Mouse (Mus musculus): ENCODE data around the gene Zfhx2. TPM values are rescaled to one million over a fixed set of nuclear protein-coding genes. Genes with fewer than 3 reads are reported as not detected.
A peak's percentile ranks its signal among the peaks of the same experiment; 100 is the strongest.

Gene Zfhx2
- total RNA-seq, 2 experiments from 2014 or later = 3.4 to 3.9 TPM

DNA sequence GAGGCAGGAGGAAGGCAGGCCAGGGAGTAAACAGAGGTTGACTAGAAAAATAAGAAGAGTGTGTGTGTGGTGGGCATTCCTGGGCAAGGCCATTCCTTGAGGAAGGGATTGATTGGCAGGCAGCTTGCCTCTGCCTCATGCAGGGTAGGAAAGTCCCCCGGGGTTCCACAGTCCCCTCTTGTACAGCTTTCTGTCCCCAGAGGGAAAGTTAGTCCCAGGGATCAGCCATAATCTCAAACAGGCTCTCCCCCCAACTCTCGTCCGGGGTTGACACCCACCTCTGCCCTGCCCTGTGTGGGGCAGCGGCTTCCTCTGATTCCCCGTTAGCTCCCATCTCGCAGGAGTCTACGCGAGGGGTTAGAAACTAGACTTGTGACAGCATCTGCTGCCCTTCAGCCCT, 14.9 kb upstream of the Zfhx2 start:
- intact Hi-C loops (cut with DNase I) = no loop called here
- DNase-seq = no peak

DNA sequence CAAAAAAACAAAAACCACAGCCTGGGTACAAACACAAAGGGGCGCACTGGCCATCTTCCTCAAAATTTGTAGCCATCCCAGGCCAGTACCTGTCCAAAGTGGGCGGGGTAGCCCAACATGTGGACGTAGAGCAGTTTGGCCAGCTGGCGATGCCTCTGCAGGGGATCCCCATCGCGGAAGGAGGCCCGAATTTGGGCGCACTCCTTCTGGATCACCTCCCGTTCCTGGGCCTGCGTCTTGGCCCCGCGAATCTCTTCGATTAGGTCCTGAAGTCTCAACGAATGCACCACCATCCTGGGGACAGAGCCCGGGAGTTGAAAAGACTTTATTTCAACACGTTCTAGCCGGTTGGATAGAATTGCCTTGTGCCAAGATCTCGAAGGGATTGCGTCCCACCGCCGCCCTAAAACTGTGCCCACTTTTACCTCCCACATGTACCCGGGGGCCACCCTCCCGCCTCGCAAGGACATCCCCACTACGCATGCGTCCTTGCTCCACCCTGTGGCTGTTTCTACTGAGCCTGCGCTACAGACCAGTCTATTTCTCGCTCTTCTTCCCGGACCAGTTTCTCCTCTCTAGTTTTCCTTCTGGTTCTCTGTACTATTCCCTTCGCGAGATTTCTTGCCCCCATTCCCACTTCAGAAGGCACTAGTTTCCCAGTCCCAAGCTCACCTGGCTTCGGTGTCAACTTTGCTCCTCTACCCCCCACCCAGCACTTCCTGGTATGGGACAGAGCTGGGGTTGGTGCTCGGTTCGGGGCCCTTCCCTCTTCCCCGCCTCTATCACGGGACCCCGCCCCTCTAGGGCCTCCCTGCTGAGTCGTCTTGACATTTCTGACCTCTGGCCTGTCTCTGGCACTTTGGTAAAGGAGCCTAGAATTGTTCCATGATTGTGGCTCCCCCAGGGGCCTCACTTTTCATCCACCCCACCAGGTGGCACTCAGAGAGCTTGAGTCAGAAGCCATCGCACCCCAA, 14.0 kb upstream of the Zfhx2 start, which contains the start of gene Ap1g2:
Ap1g2 (minus strand) TSS at position 758 of the 974 bp plus-strand sequence.
- intact Hi-C loops (cut with DNase I) = no loop called here
- DNase-seq = peak; percentile 81 to 88

DNA sequence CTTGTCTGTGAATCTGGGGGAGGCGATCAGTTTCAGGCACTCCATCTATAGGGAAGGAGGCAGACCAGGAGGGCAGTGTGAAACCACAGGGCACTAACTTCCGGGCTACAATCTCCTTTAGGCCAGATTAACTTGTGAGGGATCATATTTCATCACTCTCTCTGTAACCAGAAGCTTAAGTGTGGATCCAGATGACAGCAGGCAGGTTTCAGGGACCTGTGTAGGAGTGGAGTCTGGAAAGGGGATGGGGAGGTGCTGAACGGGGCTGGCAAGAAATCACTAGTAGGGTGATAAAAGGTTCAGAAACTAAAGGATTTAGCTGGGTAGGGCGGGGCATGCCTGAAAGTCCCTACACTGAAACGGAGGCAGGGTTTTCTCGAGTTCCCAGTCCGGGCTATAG, 13.3 kb upstream of the Zfhx2 start:
- intact Hi-C loops (cut with DNase I) = no loop called here
- DNase-seq = no peak

DNA sequence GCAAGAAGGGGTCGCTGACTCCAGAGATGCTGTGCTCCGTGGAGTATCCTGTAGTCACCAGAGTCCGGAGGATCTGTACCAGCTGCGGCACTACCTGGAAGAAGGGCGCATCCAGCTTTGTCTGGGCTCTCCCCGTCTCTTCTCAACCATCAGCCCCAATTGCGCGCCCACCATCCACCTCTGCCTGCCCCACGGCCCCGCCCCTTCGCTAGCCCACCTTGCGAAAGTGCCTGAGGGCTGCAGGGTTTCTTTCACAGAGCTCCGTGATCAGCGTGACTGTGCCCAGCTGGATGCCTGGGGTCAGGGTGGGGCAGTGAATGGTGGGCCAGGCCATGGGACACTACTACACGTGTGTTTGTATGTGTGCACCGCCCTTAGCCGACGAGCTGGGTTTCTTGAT, 12.2 kb upstream of the Zfhx2 start:
- DNase-seq = no peak
- intact Hi-C loops (cut with DNase I) = loop anchor here (5.0 kb wide), 1 partner anchor 262 kb away; no protein-coding TSS in a partner anchor

DNA sequence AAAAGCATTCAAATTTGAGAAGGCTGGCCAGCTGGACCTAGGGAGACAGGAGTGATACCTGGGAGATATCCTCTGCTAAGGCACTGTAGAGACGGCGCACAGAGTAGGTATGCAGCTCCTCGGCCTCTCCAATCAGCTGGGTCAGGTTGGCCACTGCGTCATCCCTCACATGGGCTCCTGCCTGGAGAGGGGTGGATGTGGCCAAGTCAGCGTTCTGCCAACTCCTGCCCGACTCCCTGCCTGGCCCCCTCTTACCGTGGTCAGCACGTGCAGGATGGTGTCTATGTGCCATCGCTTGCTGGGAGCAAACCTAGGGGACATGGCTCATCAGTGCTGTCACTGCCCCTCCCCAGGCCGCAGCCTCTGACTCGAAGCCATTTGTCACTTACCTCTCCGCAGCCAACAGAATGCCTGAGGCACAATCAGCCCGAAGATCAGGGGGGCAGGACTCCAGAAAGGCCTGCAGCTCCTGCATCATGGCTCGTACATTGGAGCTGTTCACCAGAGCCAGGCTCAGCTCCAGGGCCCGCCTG, 10.2 kb upstream of the Zfhx2 start:
- DNase-seq = no peak
- intact Hi-C loops (cut with DNase I) = loop anchor here (5.0 kb wide), 1 partner anchor 260 kb away; no protein-coding TSS in a partner anchor

DNA sequence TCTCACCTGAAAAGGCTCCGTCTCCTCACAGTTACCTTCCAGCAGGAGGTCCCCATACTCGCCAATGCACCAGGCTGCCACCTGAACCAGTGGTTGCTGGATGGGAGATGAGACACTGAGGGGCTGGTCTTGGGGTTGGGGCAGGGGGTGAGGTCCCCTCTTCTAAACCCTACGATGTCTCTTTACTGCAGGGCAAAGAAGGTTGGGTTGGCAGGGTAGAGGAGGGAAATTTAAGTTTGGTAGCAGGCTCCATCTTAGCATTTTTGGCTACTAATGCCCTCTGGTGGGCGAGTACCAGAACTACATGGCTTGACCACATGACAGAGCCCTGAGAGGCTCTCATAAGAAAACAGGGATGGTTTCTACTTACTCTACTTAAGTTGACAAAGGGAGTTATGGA, 9.5 kb upstream of the Zfhx2 start:
- intact Hi-C loops (cut with DNase I) = loop anchor here (5.0 kb wide), 1 partner anchor 259 kb away; no protein-coding TSS in a partner anchor
- peak in 1 of 2 experiments; percentile 53 for DNase-seq

DNA sequence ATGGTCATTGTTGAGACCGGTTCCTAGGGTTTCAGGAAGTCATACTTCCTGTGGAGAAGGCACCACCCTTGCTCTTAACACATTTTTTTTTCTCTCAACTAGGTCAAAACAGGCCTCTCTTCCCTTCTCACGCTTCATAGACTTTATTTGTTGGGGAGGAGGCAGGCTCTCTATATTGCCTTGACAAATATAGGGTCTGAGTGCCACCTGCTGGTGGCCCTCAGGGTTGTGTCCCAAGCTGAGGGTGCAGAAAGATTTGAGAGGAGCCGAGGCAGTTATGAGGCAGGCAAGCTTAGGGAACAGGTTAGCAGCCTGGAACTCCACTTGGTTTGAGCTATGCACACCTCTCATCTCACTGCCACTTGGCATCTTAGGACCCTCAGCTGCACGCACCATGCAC, 5.9 kb upstream of the Zfhx2 start:
- intact Hi-C loops (cut with DNase I) = loop anchor here (2.0 to 5.0 kb wide), 2 partner anchors 73 to 201 kb away; no protein-coding TSS in a partner anchor
- no peak for DNase-seq

DNA sequence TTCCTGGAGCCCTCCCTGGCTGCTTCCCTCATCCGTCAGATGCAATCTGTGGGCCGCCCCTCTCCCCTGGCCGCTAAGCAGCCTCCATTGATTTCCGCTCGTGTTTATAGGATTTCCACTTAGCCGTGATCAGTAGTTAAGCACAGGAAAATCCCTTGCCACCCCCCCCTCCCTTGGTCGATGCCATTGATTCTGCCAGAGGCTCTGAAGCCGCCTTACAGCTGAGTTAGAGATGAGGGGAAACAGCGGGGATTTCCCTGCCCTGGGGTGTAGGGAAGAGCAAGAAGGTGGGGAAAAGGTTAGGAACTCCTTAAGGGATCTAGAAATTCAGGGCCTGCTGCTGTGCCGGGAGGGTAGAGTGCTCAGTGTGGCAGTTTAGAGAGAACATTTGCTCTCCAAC, 5.5 kb upstream of the Zfhx2 start:
- intact Hi-C loops (cut with DNase I) = loop anchor here (2.0 to 5.0 kb wide), 2 partner anchors 73 to 200 kb away; no protein-coding TSS in a partner anchor
- no peak for DNase-seq

DNA sequence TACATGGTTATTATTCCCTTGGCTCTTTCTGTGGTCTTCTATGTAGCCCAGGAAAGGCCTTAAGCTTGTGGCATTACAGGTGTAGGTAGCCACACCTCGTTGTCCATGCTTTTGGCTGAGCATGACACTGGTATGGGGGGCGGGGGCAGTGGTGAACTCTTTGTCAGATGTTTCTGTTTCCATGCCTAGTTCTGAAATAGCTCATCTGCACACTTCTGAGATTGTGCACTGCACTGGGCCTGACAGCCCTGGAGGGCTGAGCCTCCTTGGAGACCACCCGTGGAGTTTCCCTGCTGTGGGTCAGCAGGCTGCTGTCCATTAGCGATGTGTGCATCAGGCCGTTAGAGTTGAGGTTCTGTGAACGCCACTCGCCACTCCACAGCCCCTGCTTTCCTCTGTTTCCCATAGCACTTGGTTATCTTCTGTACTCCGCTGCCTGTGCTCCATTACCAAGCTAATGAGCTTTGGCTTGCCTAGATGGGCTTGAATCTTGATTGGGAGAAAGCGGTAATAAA, 4.5 kb upstream of the Zfhx2 start:
- intact Hi-C loops (cut with DNase I) = loop anchor here (5.0 kb wide), 1 partner anchor 199 kb away; no protein-coding TSS in a partner anchor

DNA sequence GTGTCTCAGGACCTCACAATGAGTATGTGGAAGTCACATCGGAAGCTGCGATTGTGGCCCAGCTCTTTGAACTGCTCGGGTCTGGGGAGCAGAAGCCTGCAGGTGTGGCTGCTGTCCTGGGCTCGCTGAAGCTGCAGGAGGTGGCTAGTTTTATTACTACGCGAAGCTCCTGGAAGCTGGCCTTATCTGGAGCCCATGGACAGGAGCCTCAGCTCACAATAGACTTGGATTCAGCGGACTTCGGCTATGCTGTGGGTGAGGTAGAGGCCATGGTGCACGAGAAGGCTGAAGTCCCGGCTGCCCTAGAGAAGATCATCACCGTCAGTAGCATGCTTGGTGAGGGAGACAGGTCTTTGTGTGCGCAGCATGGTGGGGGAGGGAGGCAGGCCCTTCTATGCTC, 3.5 kb upstream of the Zfhx2 start:
- DNase-seq = no peak
- intact Hi-C loops (cut with DNase I) = loop anchor here (5.0 kb wide), 1 partner anchor 198 kb away; no protein-coding TSS in a partner anchor

More for the DNA sequence above, 4.5 kb upstream of the Zfhx2 start:
- DNase-seq = no peak

DNA sequence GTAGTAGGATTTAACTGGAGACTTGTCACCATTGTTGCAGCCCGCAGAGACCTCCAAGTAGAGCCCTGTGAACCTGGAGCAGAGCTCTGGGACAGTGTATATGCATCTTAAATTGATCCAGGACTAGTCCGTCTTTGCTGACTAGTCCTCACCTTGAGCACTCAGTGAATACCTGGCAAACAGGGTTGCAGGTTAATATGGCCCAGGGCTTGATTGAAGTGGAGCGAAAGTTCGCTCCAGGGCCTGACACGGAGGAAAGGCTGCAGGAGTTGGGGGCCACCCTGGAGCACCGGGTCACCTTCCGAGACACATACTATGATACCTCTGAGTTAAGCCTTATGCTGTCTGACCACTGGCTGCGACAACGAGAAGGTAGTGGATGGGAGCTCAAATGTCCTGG, 3.1 kb upstream of the Zfhx2 start:
- intact Hi-C loops (cut with DNase I) = loop anchor here (5.0 kb wide), 1 partner anchor 198 kb away; no protein-coding TSS in a partner anchor

DNA sequence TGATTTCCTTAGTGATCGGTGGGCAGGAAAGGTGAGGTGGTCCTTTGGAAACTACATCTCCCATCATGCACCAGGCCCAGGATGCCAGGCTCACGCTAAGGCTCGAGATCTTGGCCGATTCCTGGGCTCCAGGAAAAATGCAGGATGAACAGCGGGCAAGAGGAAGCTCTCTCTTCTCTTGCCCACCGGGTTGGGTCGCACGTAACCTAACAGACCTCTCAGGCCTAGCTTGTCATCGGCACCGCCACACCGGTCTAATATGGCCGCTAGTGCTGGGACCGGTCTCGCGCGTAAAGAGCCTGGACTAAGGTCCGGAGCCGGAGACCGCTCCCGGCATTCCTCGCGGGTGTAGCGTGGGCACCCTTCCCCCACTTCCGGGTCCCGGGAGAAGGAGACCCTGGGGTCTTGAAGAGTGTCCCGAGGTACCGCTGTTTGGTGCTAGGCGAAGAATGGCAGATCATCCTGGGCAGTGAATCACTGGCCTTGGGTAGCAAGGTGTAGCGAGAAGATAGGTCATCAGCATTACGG, 2.6 kb upstream of the Zfhx2 start, which contains the start of gene Thtpa:
Thtpa (plus strand) TSS at position 81 of the 528 bp plus-strand sequence.
- intact Hi-C loops (cut with DNase I) = loop anchor here (5.0 kb wide), 1 partner anchor 197 kb away; no protein-coding TSS in a partner anchor
- peak; percentile 74 to 86 for DNase-seq

More for the DNA sequence above, 3.1 kb upstream of the Zfhx2 start:
- DNase-seq = no peak

DNA sequence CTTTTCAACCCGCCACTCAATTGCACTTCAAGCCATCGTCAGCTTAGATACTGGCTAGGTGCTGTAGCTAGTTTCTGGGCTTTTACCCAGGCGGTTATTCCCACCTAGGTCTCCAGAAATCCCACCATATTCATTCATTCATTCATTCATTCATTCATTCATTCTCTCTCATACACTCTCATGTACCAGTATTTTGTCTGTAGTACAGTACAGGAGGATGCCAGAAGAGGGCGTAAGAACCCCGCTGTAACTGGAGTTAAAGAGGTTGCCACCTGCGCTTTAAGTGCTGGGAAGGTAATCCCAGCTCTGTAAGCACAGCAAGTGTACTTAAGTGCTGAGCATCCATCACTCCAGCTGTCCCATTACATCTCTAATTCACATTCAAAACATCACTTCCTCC, 1.8 kb upstream of the Zfhx2 start:
- intact Hi-C loops (cut with DNase I) = no loop called here
- DNase-seq = no peak

DNA sequence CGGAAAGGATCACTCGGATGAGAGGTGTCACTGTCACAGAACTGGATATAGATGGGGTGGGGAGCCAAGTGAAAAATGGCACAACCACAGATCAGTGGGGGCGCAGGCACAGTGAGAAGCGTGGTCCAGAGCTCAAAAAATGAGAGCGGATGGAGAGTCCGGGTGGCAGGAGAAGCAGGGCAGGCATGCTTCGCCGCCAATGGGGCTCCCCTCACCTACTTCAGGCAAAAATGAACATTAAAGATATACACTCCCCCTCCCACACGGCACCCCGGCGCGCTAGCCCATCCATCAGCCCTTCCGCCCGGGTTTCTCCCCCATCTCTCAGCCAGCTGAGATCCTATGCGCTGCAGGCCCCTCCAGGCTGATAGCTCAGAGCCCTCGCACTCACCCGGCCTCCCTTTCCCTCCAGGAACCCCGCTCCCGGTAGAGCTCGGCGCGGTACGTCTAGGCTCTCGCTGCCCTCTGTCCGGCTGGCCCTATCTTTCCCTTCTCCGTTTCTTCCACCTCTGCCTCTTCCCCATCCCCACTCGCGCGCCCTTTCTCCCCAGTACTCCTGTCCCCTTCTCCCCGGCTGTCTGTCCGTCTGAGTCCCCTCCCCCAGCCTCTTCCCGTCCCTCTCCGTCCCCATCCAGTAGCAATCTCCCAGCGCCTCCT, 787 bp downstream of the Zfhx2 start:
- no peak for DNase-seq
- intact Hi-C loops (cut with DNase I) = no loop called here

DNA sequence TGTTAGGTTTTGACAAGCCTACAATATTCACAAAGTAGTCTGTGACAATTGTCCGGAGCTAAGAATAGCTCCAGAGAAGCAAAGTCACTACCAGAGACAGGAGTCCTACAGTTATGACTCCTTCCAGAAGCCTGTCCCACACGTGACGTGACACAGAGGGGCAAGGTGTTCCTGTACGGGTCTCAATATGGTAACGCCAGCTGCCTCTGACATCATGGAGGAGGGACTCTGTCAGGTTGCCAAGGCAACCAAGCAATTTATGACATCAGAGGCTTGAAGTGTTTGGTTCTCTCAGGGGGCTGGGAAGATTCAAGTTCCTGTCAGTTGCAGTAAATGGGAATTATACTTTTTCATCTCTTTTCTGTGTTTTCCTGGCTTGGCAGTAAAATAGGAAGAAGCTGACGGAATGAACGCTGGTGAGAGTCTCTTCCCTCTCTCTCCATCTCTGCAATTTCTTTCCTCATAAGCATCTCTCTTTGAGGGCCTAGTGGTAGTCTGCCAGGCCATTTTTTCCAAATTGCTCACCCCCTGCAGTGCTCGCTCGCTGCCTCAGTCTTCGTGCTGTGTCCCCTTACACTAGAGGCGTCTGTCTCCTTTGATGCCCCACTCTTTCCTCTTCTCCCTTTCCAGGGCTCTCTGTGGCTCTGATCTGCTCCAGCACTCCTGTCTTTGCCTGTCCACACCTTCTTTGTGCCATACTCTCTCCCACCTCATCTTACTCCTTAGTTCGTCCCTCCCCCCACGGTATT, 2.8 kb downstream of the Zfhx2 start:
- no peak for DNase-seq
- intact Hi-C loops (cut with DNase I) = loop anchor here (5.0 kb wide), 1 partner anchor 227 kb away; no protein-coding TSS in a partner anchor

DNA sequence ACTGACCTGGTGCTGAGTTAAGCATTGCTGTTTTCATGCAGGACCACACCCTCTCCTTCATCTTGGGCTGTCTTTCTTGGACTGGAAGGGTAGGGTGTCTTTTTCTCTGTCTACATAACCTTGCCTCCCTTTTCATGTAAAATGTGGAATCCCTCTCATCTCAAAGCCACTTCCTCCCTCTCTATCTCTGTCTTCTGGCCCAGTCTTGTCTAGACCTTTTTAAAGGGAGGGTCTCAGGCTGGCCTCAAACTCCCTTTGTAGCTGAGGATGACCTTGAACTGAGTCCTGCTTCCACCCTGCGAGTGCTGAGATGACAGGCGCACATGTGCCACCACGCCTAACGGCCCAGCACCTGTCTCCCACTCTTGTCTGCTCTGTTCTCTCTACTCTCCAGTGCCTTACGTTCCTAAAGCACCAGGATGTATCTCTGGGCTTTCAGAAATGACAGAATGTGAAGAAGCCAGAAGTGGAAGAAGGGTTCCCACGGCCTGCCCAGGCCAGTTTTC, 6.1 kb downstream of the Zfhx2 start:
- no peak for DNase-seq
- intact Hi-C loops (cut with DNase I) = loop anchor here (5.0 kb wide), 1 partner anchor 224 kb away; no protein-coding TSS in a partner anchor

DNA sequence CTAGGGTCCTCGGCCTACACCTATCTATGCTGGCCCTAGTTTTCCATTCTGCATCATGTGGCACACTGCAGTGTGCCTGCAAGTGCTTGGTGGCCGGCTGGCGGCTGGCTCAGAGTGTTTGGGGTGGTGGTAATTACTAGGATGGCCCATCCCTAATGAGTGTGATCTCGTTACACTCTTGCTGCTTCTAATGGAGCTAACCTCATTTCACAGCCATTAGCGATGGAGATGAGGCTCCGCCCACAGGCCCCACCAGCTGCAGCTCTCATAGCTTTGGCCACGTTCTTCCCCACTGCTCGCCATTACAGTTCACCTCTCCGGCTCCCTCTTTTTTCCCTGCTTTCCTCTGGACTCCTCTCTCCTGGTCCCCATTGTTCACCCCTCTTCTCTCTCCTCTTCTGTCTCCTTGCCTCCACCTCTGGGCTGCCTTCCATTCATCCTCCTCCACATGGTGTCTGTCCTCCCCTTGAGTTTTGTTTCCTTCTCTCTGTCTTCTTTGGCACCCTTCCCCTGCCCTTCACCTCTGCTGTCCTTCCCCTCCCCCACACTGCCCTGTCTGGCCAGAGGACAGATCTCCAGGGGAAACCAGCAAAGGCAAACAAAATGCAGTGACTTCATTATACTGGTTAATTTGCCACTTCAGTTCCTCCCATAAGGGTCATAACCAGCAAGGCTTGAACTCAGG, 6.7 kb downstream of the Zfhx2 start:
- intact Hi-C loops (cut with DNase I) = loop anchor here (5.0 kb wide), 1 partner anchor 223 kb away; no protein-coding TSS in a partner anchor
- DNase-seq = no peak

DNA sequence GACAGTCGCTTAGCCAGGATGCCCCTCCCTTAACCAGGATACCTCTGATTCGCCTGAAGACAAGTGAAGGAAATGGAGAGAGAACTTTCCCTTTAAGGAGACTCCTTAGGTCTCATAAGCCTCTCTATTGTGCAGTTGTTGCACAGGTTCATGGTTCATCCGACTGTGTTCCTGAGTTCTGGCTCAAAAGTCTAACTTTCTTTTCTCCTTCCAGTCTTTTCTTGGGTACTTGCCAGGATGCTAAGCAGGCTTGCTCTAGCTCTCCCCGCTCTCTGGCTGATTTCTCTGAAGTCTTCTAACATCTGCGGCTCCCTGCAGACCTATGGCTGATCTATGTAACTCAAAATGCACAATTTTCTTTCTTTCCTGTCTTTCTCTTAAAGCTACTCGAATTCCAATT, 8.6 kb downstream of the Zfhx2 start:
- intact Hi-C loops (cut with DNase I) = no loop called here
- DNase-seq = no peak
